In genomic region chr12:84186536-84186935, GRCm38 (mm10) we compare ENCODE assay signal across 11 mouse cellular contexts. TPM values are rescaled to one million over a fixed set of nuclear protein-coding genes. Genes with fewer than 3 reads are reported as not detected.
A peak's percentile ranks its signal among the peaks of the same experiment; 100 is the strongest.
DNase-seq lines count a peak whose midpoint lies in the region; ATAC-seq lines count a peak whose summit lies in the region.
"Had no signal": no experiment of that assay in that cellular context is flagged by ENCODE, and none has a peak within 500 bp of the region (broad histone marks: within the 10 kb centered on the region; RNA-seq: fewer than 3 reads in every experiment).

No protein-coding gene starts in this region.

- H3K4me1 ChIP-seq in hindbrain, embryonic 12.5 days: peaks cover 53% of the 10 kb centered on the region
- H3K4me1 ChIP-seq in hindbrain, embryonic 11.5 days (replicated peaks; ENCODE audit: control insufficient read depth, insufficient read depth, low read length): 0 out of 2 replicates have a peak, but pooled peaks cover 2% of the 10 kb centered on the region
- peaks cover 77% of the 10 kb centered on the region for H3K4me1 ChIP-seq in neural tube, embryonic 13.5 days (replicated peaks)

- no peak overlapping the region for H3K4me2 ChIP-seq in hindbrain, embryonic 12.5 days (replicated peaks)
- no peak overlapping the region for H3K4me2 ChIP-seq in hindbrain, embryonic 11.5 days (replicated peaks; ENCODE audit: low read depth, low read length)
- no peak overlapping the region for H3K4me2 ChIP-seq in neural tube, embryonic 13.5 days
- H3K4me2 ChIP-seq: limb, embryonic 13.5 days had no signal

- H3K9me3 ChIP-seq in hindbrain, embryonic 12.5 days (replicated peaks): 0 out of 2 replicates have a peak, but pooled peaks cover 3% of the 10 kb centered on the region
- no peaks in the 10 kb centered on the region for H3K9me3 ChIP-seq in hindbrain, embryonic 11.5 days (ENCODE audit: control insufficient read depth, low read length)
- H3K9me3 ChIP-seq in neural tube, embryonic 13.5 days: no peaks in the 10 kb centered on the region
- H3K9me3 ChIP-seq: limb, embryonic 13.5 days had no signal

- 0 out of 2 replicates have a peak overlapping the region, but pooled peaks have one; percentile 9 for H3K27ac ChIP-seq in hindbrain, embryonic 12.5 days
- H3K27ac ChIP-seq in hindbrain, embryonic 11.5 days (ENCODE audit: low read depth, low read length): no peak overlapping the region
- peak overlapping the region; percentile 19; the same call in 1 of the 2 replicates for H3K27ac ChIP-seq in neural tube, embryonic 13.5 days (replicated peaks)

- H3K36me3 ChIP-seq in hindbrain, embryonic 12.5 days: no peaks in the 10 kb centered on the region
- H3K36me3 ChIP-seq in hindbrain, embryonic 11.5 days (ENCODE audit: control insufficient read depth, insufficient read depth, low read length): no peaks in the 10 kb centered on the region
- H3K36me3 ChIP-seq in neural tube, embryonic 13.5 days: no peaks in the 10 kb centered on the region

- no peaks in the 10 kb centered on the region for H3K27me3 ChIP-seq in hindbrain, embryonic 12.5 days
- no peaks in the 10 kb centered on the region for H3K27me3 ChIP-seq in hindbrain, embryonic 11.5 days (ENCODE audit: control insufficient read depth, insufficient read depth, low read length)
- H3K27me3 ChIP-seq in neural tube, embryonic 13.5 days: no peaks in the 10 kb centered on the region
- H3K27me3 ChIP-seq: limb, embryonic 13.5 days had no signal

- WGBS in hindbrain, embryonic 12.5 days: 71% methylated on average over 3 of the region's 3 CpGs
- WGBS in hindbrain, embryonic 11.5 days: 77% methylated on average over 3 of the region's 3 CpGs
- WGBS in neural tube, embryonic 13.5 days: 72% methylated on average over 3 of the region's 3 CpGs

- ATAC-seq in hindbrain, embryonic 12.5 days (ENCODE audit: low FRiP score): no peak
- no peak for ATAC-seq in hindbrain, embryonic 11.5 days (ENCODE audit: low FRiP score)
- 0 out of 2 replicates have a peak, but pooled peaks have one; percentile 1 for ATAC-seq in neural tube, embryonic 13.5 days (ENCODE audit: low read depth)
- ATAC-seq in CD4-positive, CD25-positive, alpha-beta regulatory T cell, adult 4 months: no peak

- H3K9ac ChIP-seq in hindbrain, embryonic 12.5 days: no peak overlapping the region
- H3K9ac ChIP-seq in hindbrain, embryonic 11.5 days (ENCODE audit: low read depth, low read length): no peak overlapping the region
- no peak overlapping the region for H3K9ac ChIP-seq in neural tube, embryonic 13.5 days
- H3K9ac ChIP-seq: limb, embryonic 13.5 days had no signal

- DNase-seq in cerebellum, adult 9-11 months: peak; percentile 23
- DNase-seq in cerebellum, adult 11 months: no peak
- DNase-seq in hindbrain, embryonic 11.5 days (ENCODE audit: low spot score): no peak
- no peak for DNase-seq in neural tube, embryonic 10.5 days (ENCODE audit: extremely low spot score, low spot score)
- DNase-seq in thymus, postnatal 10 days (ENCODE audit: low spot score in 2 of 2): no peak
- DNase-seq: embryo, embryonic 11 days; spleen, adult 18-20 months had no signal

- no peak overlapping the region for H3K4me3 ChIP-seq in hindbrain, embryonic 12.5 days
- H3K4me3 ChIP-seq in hindbrain, embryonic 11.5 days (ENCODE audit: low read depth, low read length): no peak overlapping the region
- no peak overlapping the region for H3K4me3 ChIP-seq in neural tube, embryonic 13.5 days
- H3K4me3 ChIP-seq: limb, embryonic 13.5 days had no signal

RNA-seq across cellular contexts. Expression of gene Elmsan1, which starts 32.1 kb away (rescaled TPM):
- polyA plus RNA-seq in hindbrain, embryonic 12.5 days (2016; fragmentation: Nextera tagmentation; extraction: Ambion mirVana): 7.2 and 8.0 TPM in 2 replicates
- polyA plus RNA-seq in hindbrain, embryonic 11.5 days (2014; fragmentation: Nextera tagmentation; extraction: Ambion mirVana): 4.2 and 6.1 TPM in 2 replicates
- polyA plus RNA-seq in neural tube, embryonic 13.5 days (2015; fragmentation: Nextera tagmentation; extraction: Ambion mirVana): 4.9 TPM in 2 replicates
- 1 to 10 TPM; 7.3 to 8.2 TPM for polyA plus RNA-seq in CD4-positive, CD25-positive, alpha-beta regulatory T cell, adult 4 months (2017; shearing (Covaris generic))

RNA-seq across cellular contexts. Expression of gene Pnma1, which starts 38.2 kb away (rescaled TPM):
- polyA plus RNA-seq in hindbrain, embryonic 12.5 days (2016; fragmentation: Nextera tagmentation; extraction: Ambion mirVana): 3.8 and 4.2 TPM in 2 replicates
- polyA plus RNA-seq in hindbrain, embryonic 11.5 days (2014; fragmentation: Nextera tagmentation; extraction: Ambion mirVana): 2.4 and 2.6 TPM in 2 replicates
- 3.1 and 3.7 TPM in 2 replicates for polyA plus RNA-seq in neural tube, embryonic 13.5 days (2015; fragmentation: Nextera tagmentation; extraction: Ambion mirVana)
- not detected for polyA plus RNA-seq in CD4-positive, CD25-positive, alpha-beta regulatory T cell, adult 4 months (2017; shearing (Covaris generic))
